Mouse (Mus musculus): Measurements from ENCODE around the gene Nol3. TPM values are rescaled to one million over a fixed set of nuclear protein-coding genes. Genes with fewer than 3 reads are reported as not detected.
"Not testable (repeated sequence)": the region's sequence is repeated elsewhere in the genome, so short reads cannot be mapped to it uniquely, and the experiment has no call there.

Nol3 gene
- not detected in 2 replicates for polyA plus RNA-seq (2012; ENCODE audit: insufficient read depth, insufficient read length, low replicate concordance, missing spikeins)

GRCm38 (mm10) chr8:105275840-105276239, at the start of gene Nol3:
Nol3 (plus strand) TSS chr8:105276140.
- TF ChIP-seq CTCF (IDR thresholded peaks at IDR 0.05; ENCODE audit: insufficient read depth, low read depth, low read length) = no peak
- TF ChIP-seq POLR2A (IDR thresholded peaks at IDR 0.05; ENCODE audit: insufficient read depth, low read depth, low read length) = no peak
- 7% methylated on average over 10 of the region's 10 CpGs for WGBS
- H3K4me3 ChIP-seq (ENCODE audit: insufficient read depth, low read depth, low read length) = peak within 1 kb of the TSS; percentile 53
- peaks cover 17% of the 10 kb centered on the region for H3K4me1 ChIP-seq (ENCODE audit: control insufficient read depth, insufficient read depth, low read length)
- no peak within 1 kb of the TSS for H3K27ac ChIP-seq (ENCODE audit: insufficient read depth, low read depth, low read length)

GRCm38 (mm10) chr8:105231503-105232320, 44.2 kb upstream of the Nol3 start:
- WGBS = 72% methylated on average over 12 of the region's 12 CpGs
- Histone ChIP-seq H3K4me1 (ENCODE audit: control insufficient read depth, insufficient read depth, low read length) (no peaks in the 10 kb centered on the region), H3K4me3 (ENCODE audit: insufficient read depth, low read depth, low read length) (no peak overlapping the region), H3K27ac (ENCODE audit: insufficient read depth, low read depth, low read length) (no peak overlapping the region)
- TF ChIP-seq CTCF (IDR thresholded peaks at IDR 0.05; ENCODE audit: insufficient read depth, low read depth, low read length) (no peak), POLR2A (IDR thresholded peaks at IDR 0.05; ENCODE audit: insufficient read depth, low read depth, low read length) (no peak)

- 94% methylated on average over 4 of the region's 4 CpGs for WGBS
- H3K27ac ChIP-seq (ENCODE audit: insufficient read depth, low read depth, low read length); H3K4me1 ChIP-seq (ENCODE audit: control insufficient read depth, insufficient read depth, low read length); H3K4me3 ChIP-seq (ENCODE audit: insufficient read depth, low read depth, low read length): not testable (repeated sequence)
Observed at GRCm38 (mm10) chr8:105232321-105232693, 43.6 kb upstream of the Nol3 start.

- Histone ChIP-seq H3K27ac (ENCODE audit: insufficient read depth, low read depth, low read length) (no peak overlapping the region), H3K4me3 (ENCODE audit: insufficient read depth, low read depth, low read length) (no peak overlapping the region), H3K4me1 (ENCODE audit: control insufficient read depth, insufficient read depth, low read length) (no peaks in the 10 kb centered on the region)
- WGBS = 48% methylated on average over 1 of the region's 1 CpGs
- no peak for TF ChIP-seq CTCF (IDR thresholded peaks at IDR 0.05; ENCODE audit: insufficient read depth, low read depth, low read length)
- no peak for TF ChIP-seq POLR2A (IDR thresholded peaks at IDR 0.05; ENCODE audit: insufficient read depth, low read depth, low read length)
Observed at GRCm38 (mm10) chr8:105233126-105233935, 42.6 kb upstream of the Nol3 start.

GRCm38 (mm10) chr8:105235206-105235605, 40.7 kb upstream of the Nol3 start:
- no peak for TF ChIP-seq POLR2A (IDR thresholded peaks at IDR 0.05; ENCODE audit: insufficient read depth, low read depth, low read length)
- TF ChIP-seq CTCF (IDR thresholded peaks at IDR 0.05; ENCODE audit: insufficient read depth, low read depth, low read length) = no peak
- 73% methylated on average over 1 of the region's 1 CpGs for WGBS
- Histone ChIP-seq H3K4me1 (ENCODE audit: control insufficient read depth, insufficient read depth, low read length) (no peaks in the 10 kb centered on the region), H3K4me3 (ENCODE audit: insufficient read depth, low read depth, low read length) (no peak overlapping the region), H3K27ac (ENCODE audit: insufficient read depth, low read depth, low read length) (no peak overlapping the region)

GRCm38 (mm10) chr8:105237442-105238142, 38.3 kb upstream of the Nol3 start:
- no peak for TF ChIP-seq POLR2A (IDR thresholded peaks at IDR 0.05; ENCODE audit: insufficient read depth, low read depth, low read length)
- no peak for TF ChIP-seq CTCF (IDR thresholded peaks at IDR 0.05; ENCODE audit: insufficient read depth, low read depth, low read length)
- H3K27ac ChIP-seq (ENCODE audit: insufficient read depth, low read depth, low read length) = no peak overlapping the region

GRCm38 (mm10) chr8:105241016-105241415, 34.9 kb upstream of the Nol3 start:
- WGBS = 97% methylated on average over 7 of the region's 7 CpGs
- TF ChIP-seq CTCF (IDR thresholded peaks at IDR 0.05; ENCODE audit: insufficient read depth, low read depth, low read length) (no peak), POLR2A (IDR thresholded peaks at IDR 0.05; ENCODE audit: insufficient read depth, low read depth, low read length) (no peak)

More at GRCm38 (mm10) chr8:105237442-105238142, 38.3 kb upstream of the Nol3 start:
- WGBS = 92% methylated on average over 14 of the region's 14 CpGs
- no peaks in the 10 kb centered on the region for H3K4me1 ChIP-seq (ENCODE audit: control insufficient read depth, insufficient read depth, low read length)
- no peak overlapping the region for H3K4me3 ChIP-seq (ENCODE audit: insufficient read depth, low read depth, low read length)

GRCm38 (mm10) chr8:105251954-105252353, 24.0 kb upstream of the Nol3 start:
- 95% methylated on average over 6 of the region's 6 CpGs for WGBS
- H3K4me1 ChIP-seq (ENCODE audit: control insufficient read depth, insufficient read depth, low read length) = peaks cover 15% of the 10 kb centered on the region
- no peak overlapping the region for H3K4me3 ChIP-seq (ENCODE audit: insufficient read depth, low read depth, low read length)
- H3K27ac ChIP-seq (ENCODE audit: insufficient read depth, low read depth, low read length) = no peak overlapping the region
- no peak for TF ChIP-seq POLR2A (IDR thresholded peaks at IDR 0.05; ENCODE audit: insufficient read depth, low read depth, low read length)
- TF ChIP-seq CTCF (IDR thresholded peaks at IDR 0.05; ENCODE audit: insufficient read depth, low read depth, low read length) = no peak

More at GRCm38 (mm10) chr8:105241016-105241415, 34.9 kb upstream of the Nol3 start:
- no peak overlapping the region for H3K4me3 ChIP-seq (ENCODE audit: insufficient read depth, low read depth, low read length)
- H3K4me1 ChIP-seq (ENCODE audit: control insufficient read depth, insufficient read depth, low read length) = no peaks in the 10 kb centered on the region
- no peak overlapping the region for H3K27ac ChIP-seq (ENCODE audit: insufficient read depth, low read depth, low read length)
